Mouse (Mus musculus) ES-Bruce4 (cell line): ENCODE data around the gene Tnip2.

ENCODE experiments used
- CTCF ChIP-seq: IDR thresholded peaks from one replicate; pipeline ENCODE4 v1.8.1; 2011; ENCODE audit warnings: low read depth, low read length
- POLR2A ChIP-seq: IDR thresholded peaks from one replicate; pipeline ENCODE4 v1.8.1; 2011; ENCODE audit warnings: low read length; ENCODE audit not compliant: insufficient read depth

DNA sequence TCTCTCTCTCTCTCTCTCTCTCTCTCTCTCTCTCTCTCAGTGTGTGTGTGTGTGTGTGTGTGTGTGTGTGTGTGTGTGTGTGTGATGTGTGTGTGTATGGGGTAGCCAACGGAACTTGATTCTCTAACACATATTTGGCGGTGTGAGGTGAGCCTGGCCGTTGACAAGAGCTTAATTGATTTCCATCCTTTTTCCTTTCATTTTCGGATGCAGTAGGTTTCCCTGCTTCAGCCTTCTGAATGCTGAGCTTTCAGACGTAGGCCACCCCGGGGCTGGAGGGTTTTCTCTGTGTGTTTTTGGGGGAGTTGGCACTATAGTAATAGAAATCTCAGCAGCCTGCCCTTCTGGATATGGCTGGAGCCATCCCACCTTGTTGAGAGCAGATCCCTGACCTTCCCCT is 36.5 kb upstream of the Tnip2 start:
- TF ChIP-seq CTCF (no peak), POLR2A (no peak)
